Mouse (Mus musculus) hindbrain, embryonic 15.5 days (tissue): Measurements from ENCODE around the gene Tmem151b. TPM values are rescaled to one million over a fixed set of nuclear protein-coding genes. Genes with fewer than 3 reads are reported as not detected.

Source experiments
- ATAC-seq: fragments of 200-750 bp; cut with Nextera tagmentation; 2 replicates; pipeline ENCODE4 v1.8.0; 2017; ENCODE audit warnings: low read depth, moderate number of reproducible peaks, moderate TSS enrichment; ENCODE audit not compliant: low FRiP score
- H3K27ac ChIP-seq: fragments of 300-500 bp; sonication (generic); replicated peaks from 2 replicates; pipeline ENCODE4 v1.5.1; 2015; ENCODE audit warnings: mild to moderate bottlenecking, inconsistent platforms
- H3K27me3 ChIP-seq: fragments of 300-500 bp; sonication (generic); 2 replicates; pipeline ENCODE4 v1.6.1; 2015; ENCODE audit warnings: control low read depth, inconsistent platforms
- H3K36me3 ChIP-seq: fragments of 300-500 bp; sonication (generic); 2 replicates; pipeline ENCODE4 v1.6.1; 2015; ENCODE audit warnings: control low read depth, inconsistent platforms
- H3K4me1 ChIP-seq: fragments of 300-500 bp; sonication (generic); replicated peaks from 2 replicates; pipeline ENCODE4 v1.6.1; 2015; ENCODE audit warnings: control low read depth, inconsistent platforms
- H3K4me2 ChIP-seq: fragments of 300-500 bp; sonication (generic); 2 replicates; pipeline ENCODE4 v1.6.1; 2015; ENCODE audit warnings: moderate library complexity, mild to moderate bottlenecking, inconsistent platforms
- H3K4me3 ChIP-seq: fragments of 300-500 bp; sonication (generic); 2 replicates; pipeline ENCODE4 v1.5.1; 2015; ENCODE audit warnings: mild to moderate bottlenecking, inconsistent platforms
- H3K9ac ChIP-seq: fragments of 300-500 bp; sonication (generic); 2 replicates; pipeline ENCODE4 v1.6.1; 2015; ENCODE audit warnings: inconsistent platforms
- H3K9me3 ChIP-seq: fragments of 300-500 bp; sonication (generic); 2 replicates; pipeline ENCODE4 v1.6.1; 2016; ENCODE audit warnings: control low read depth, inconsistent platforms
- WGBS: fragments of 180-500 bp; shearing (Covaris S2); methylation state at CpG from one replicate; pipeline ENCODE4 v1.1.7; 2015; 5-methylcytosine and 5-hydroxymethylcytosine counted together
- polyA plus RNA-seq: library from polyadenylated mRNA; unstranded; fragments of >200 nt; fragmentation: Nextera tagmentation; extraction: Ambion mirVana; gene quantifications from 2 replicates; pipeline ENCODE4 v1.2.1, GENCODE M21; 2015

Gene Tmem151b
- polyA plus RNA-seq, 1 experiment from 2014 or later, result 31.9 TPM

- Histone ChIP-seq H3K27ac (no peak overlapping the region), H3K27me3 (no peaks in the 10 kb centered on the region), H3K4me2 (no peak overlapping the region), H3K4me3 (no peak overlapping the region), H3K36me3 (peaks cover 2% of the 10 kb centered on the region; the same call in 1 of the 2 replicates), H3K4me1 (peaks cover 11% of the 10 kb centered on the region), H3K9me3 (no peaks in the 10 kb centered on the region), H3K9ac (no peak overlapping the region)
- ATAC-seq, result no peak
- 97% methylated on average over 4 of the region's 4 CpGs for WGBS
Observed at GRCm38 (mm10) chr17:45511757-45512156, 37.7 kb downstream of the Tmem151b start.

- H3K4me1 ChIP-seq, result peaks cover 14% of the 10 kb centered on the region
- no peak for ATAC-seq
- H3K27ac ChIP-seq, result no peak overlapping the region
- H3K4me2 ChIP-seq, result no peak overlapping the region
- H3K9ac ChIP-seq, result no peak overlapping the region
- H3K4me3 ChIP-seq, result no peak overlapping the region
- WGBS, result 97% methylated on average over 4 of the region's 4 CpGs
- H3K27me3 ChIP-seq, result no peaks in the 10 kb centered on the region
- no peaks in the 10 kb centered on the region for H3K9me3 ChIP-seq
- peaks cover 2% of the 10 kb centered on the region; the same call in 1 of the 2 replicates for H3K36me3 ChIP-seq
Observed at GRCm38 (mm10) chr17:45510871-45511270, 38.6 kb downstream of the Tmem151b start.

GRCm38 (mm10) chr17:45506700-45507189 lies 42.7 kb downstream of the Tmem151b start, which contains the start of gene Aars2:
Aars2 (plus strand) TSS chr17:45506841.
- peak within 1 kb of the TSS; percentile 79 for H3K9ac ChIP-seq
- no peaks in the 10 kb centered on the region for H3K9me3 ChIP-seq
- peak within 1 kb of the TSS; percentile 77 for H3K4me3 ChIP-seq
- WGBS, result 0% methylated on average over 42 of the region's 42 CpGs
- H3K27ac ChIP-seq, result peak within 1 kb of the TSS; percentile 95
- H3K4me1 ChIP-seq, result peaks cover 14% of the 10 kb centered on the region
- no peaks in the 10 kb centered on the region for H3K27me3 ChIP-seq
- peaks cover 2% of the 10 kb centered on the region; the same call in 1 of the 2 replicates for H3K36me3 ChIP-seq
- peak; percentile 96 for ATAC-seq
- H3K4me2 ChIP-seq, result peak within 1 kb of the TSS; percentile 52

- WGBS, result 73% methylated on average over 6 of the region's 6 CpGs
- H3K9me3 ChIP-seq, result no peaks in the 10 kb centered on the region
- H3K9ac ChIP-seq, result 0 out of 2 replicates have a peak overlapping the region, but pooled peaks have one; percentile 79
- H3K4me2 ChIP-seq, result no peak overlapping the region
- H3K27ac ChIP-seq, result no peak overlapping the region
- H3K4me3 ChIP-seq, result no peak overlapping the region
- peak; percentile 9; the same call in 1 of the 2 replicates for ATAC-seq
- H3K36me3 ChIP-seq, result peaks cover 2% of the 10 kb centered on the region; the same call in 1 of the 2 replicates
- H3K27me3 ChIP-seq, result no peaks in the 10 kb centered on the region
- H3K4me1 ChIP-seq, result peaks cover 14% of the 10 kb centered on the region
Observed at GRCm38 (mm10) chr17:45505941-45506465, 43.5 kb downstream of the Tmem151b start.

- Histone ChIP-seq H3K9ac (no peak overlapping the region), H3K36me3 (no peaks in the 10 kb centered on the region), H3K4me2 (no peak overlapping the region), H3K4me3 (no peak overlapping the region), H3K27me3 (no peaks in the 10 kb centered on the region), H3K9me3 (no peaks in the 10 kb centered on the region), H3K4me1 (peaks cover 14% of the 10 kb centered on the region), H3K27ac (no peak overlapping the region)
- ATAC-seq, result no peak
- 66% methylated on average over 5 of the region's 5 CpGs for WGBS
Observed at GRCm38 (mm10) chr17:45503301-45503973, 46.0 kb downstream of the Tmem151b start.

- Histone ChIP-seq H3K27me3 (no peaks in the 10 kb centered on the region), H3K9ac (no peak overlapping the region), H3K4me1 (peaks cover 9% of the 10 kb centered on the region), H3K36me3 (no peaks in the 10 kb centered on the region), H3K4me3 (no peak overlapping the region), H3K9me3 (no peaks in the 10 kb centered on the region), H3K4me2 (no peak overlapping the region), H3K27ac (no peak overlapping the region)
- no peak for ATAC-seq
- WGBS, result 66% methylated on average over 4 of the region's 4 CpGs
Observed at GRCm38 (mm10) chr17:45502324-45502723, 47.2 kb downstream of the Tmem151b start.

GRCm38 (mm10) chr17:45500981-45501380 lies 48.5 kb downstream of the Tmem151b start:
- WGBS, result 37% methylated on average over 4 of the region's 4 CpGs
- Histone ChIP-seq H3K27ac (no peak overlapping the region), H3K4me3 (no peak overlapping the region), H3K36me3 (no peaks in the 10 kb centered on the region), H3K4me2 (no peak overlapping the region), H3K9me3 (no peaks in the 10 kb centered on the region), H3K4me1 (no peaks in the 10 kb centered on the region), H3K27me3 (no peaks in the 10 kb centered on the region), H3K9ac (no peak overlapping the region)
- no peak for ATAC-seq

- no peaks in the 10 kb centered on the region for H3K27me3 ChIP-seq
- H3K4me1 ChIP-seq, result no peaks in the 10 kb centered on the region
- H3K27ac ChIP-seq, result no peak overlapping the region
- 67% methylated on average over 2 of the region's 2 CpGs for WGBS
- ATAC-seq, result no peak
- H3K9ac ChIP-seq, result no peak overlapping the region
- no peak overlapping the region for H3K4me2 ChIP-seq
- H3K9me3 ChIP-seq, result no peaks in the 10 kb centered on the region
- no peaks in the 10 kb centered on the region for H3K36me3 ChIP-seq
- no peak overlapping the region for H3K4me3 ChIP-seq
Observed at GRCm38 (mm10) chr17:45499516-45499915, 50.0 kb downstream of the Tmem151b start.

GRCm38 (mm10) chr17:45498397-45498796 lies 51.1 kb downstream of the Tmem151b start:
- whole genome bisulfite sequencing, result 84% methylated on average over 13 of the region's 13 CpGs
- Histone ChIP-seq H3K27me3 (no peaks in the 10 kb centered on the region), H3K4me1 (no peaks in the 10 kb centered on the region), H3K36me3 (no peaks in the 10 kb centered on the region), H3K9ac (no peak overlapping the region), H3K4me3 (no peak overlapping the region), H3K9me3 (no peaks in the 10 kb centered on the region), H3K4me2 (no peak overlapping the region), H3K27ac (no peak overlapping the region)
- ATAC-seq, result no peak

- ATAC-seq, result no peak
Observed at GRCm38 (mm10) chr17:45495398-45495797, 54.1 kb downstream of the Tmem151b start.

More at GRCm38 (mm10) chr17:45495398-45495797, 54.1 kb downstream of the Tmem151b start:
- Histone ChIP-seq H3K4me1 (no peaks in the 10 kb centered on the region), H3K4me3 (no peak overlapping the region), H3K36me3 (no peaks in the 10 kb centered on the region), H3K27me3 (no peaks in the 10 kb centered on the region), H3K27ac (no peak overlapping the region), H3K9me3 (no peaks in the 10 kb centered on the region), H3K4me2 (no peak overlapping the region), H3K9ac (no peak overlapping the region)
- WGBS, result 83% methylated on average over 11 of the region's 11 CpGs
